Mouse (Mus musculus) intestine, postnatal 0 days (tissue): ENCODE measurements around the gene BC030867. TPM values are rescaled to one million over a fixed set of nuclear protein-coding genes. Genes with fewer than 3 reads are reported as not detected.
A peak's percentile ranks its signal among the peaks of the same experiment; 100 is the strongest.

Experiments
- ATAC-seq: fragments of 200-750 bp; cut with Nextera tagmentation; 2 replicates; pipeline ENCODE4 v1.8.0; 2017; ENCODE audit warnings: mild to moderate bottlenecking, moderate TSS enrichment, moderate library complexity
- H3K27ac ChIP-seq: fragments of 300-500 bp; sonication (generic); 2 replicates; pipeline ENCODE4 v1.5.1; 2014; ENCODE audit warnings: mild to moderate bottlenecking, low read depth, low read length, moderate library complexity
- H3K27me3 ChIP-seq: fragments of 300-500 bp; sonication (generic); replicated peaks from 2 replicates; pipeline ENCODE4 v1.6.1; 2014; ENCODE audit warnings: low read length, mixed read lengths; ENCODE audit not compliant: control insufficient read depth, insufficient read depth
- H3K36me3 ChIP-seq: fragments of 300-500 bp; sonication (generic); 2 replicates; pipeline ENCODE4 v1.6.1; 2014; ENCODE audit warnings: mild to moderate bottlenecking, moderate library complexity; ENCODE audit not compliant: control insufficient read depth, insufficient read depth
- H3K4me1 ChIP-seq: fragments of 300-500 bp; sonication (generic); replicated peaks from 2 replicates; pipeline ENCODE4 v1.6.1; 2014; ENCODE audit warnings: antibody characterized with exemption, low read length, mixed read lengths; ENCODE audit not compliant: control insufficient read depth, insufficient read depth
- H3K4me2 ChIP-seq: fragments of 300-500 bp; sonication (generic); replicated peaks from 2 replicates; pipeline ENCODE4 v1.6.1; 2014; ENCODE audit warnings: low read depth, mild to moderate bottlenecking, moderate library complexity
- H3K4me3 ChIP-seq: fragments of 300-500 bp; sonication (generic); 2 replicates; pipeline ENCODE4 v1.5.1; 2014; ENCODE audit warnings: low read depth, low read length
- H3K9ac ChIP-seq: fragments of 300-500 bp; sonication (generic); 2 replicates; pipeline ENCODE4 v1.6.1; 2014; ENCODE audit warnings: mild to moderate bottlenecking, low read depth, low read length
- H3K9me3 ChIP-seq: fragments of 300-500 bp; sonication (generic); 2 replicates; pipeline ENCODE4 v1.6.1; 2016; ENCODE audit warnings: mixed run types; ENCODE audit not compliant: control insufficient read depth
- CTCF ChIP-seq: sonication (generic); IDR thresholded peaks from 2 replicates; pipeline ENCODE4 v1.5.1; 2016; ENCODE audit warnings: low read depth, mild to moderate bottlenecking, control low read depth, antibody characterized with exemption, moderate library complexity
- WGBS: fragments of 180-500 bp; shearing (Covaris S2); extraction: QIAGEN DNeasy Blood & Tissue Kit; methylation state at CpG from one replicate; pipeline ENCODE4 v1.1.7; 2014; 5-methylcytosine and 5-hydroxymethylcytosine counted together
- polyA plus RNA-seq: library from polyadenylated mRNA; unstranded; fragments of >200 nt; fragmentation: Nextera tagmentation; extraction: Ambion mirVana; gene quantifications from 2 replicates; pipeline ENCODE4 v1.2.1, GENCODE M21; 2015

The BC030867 gene
- polyA plus RNA-seq, 1 experiment from 2014 or later = 3.4 TPM

DNA sequence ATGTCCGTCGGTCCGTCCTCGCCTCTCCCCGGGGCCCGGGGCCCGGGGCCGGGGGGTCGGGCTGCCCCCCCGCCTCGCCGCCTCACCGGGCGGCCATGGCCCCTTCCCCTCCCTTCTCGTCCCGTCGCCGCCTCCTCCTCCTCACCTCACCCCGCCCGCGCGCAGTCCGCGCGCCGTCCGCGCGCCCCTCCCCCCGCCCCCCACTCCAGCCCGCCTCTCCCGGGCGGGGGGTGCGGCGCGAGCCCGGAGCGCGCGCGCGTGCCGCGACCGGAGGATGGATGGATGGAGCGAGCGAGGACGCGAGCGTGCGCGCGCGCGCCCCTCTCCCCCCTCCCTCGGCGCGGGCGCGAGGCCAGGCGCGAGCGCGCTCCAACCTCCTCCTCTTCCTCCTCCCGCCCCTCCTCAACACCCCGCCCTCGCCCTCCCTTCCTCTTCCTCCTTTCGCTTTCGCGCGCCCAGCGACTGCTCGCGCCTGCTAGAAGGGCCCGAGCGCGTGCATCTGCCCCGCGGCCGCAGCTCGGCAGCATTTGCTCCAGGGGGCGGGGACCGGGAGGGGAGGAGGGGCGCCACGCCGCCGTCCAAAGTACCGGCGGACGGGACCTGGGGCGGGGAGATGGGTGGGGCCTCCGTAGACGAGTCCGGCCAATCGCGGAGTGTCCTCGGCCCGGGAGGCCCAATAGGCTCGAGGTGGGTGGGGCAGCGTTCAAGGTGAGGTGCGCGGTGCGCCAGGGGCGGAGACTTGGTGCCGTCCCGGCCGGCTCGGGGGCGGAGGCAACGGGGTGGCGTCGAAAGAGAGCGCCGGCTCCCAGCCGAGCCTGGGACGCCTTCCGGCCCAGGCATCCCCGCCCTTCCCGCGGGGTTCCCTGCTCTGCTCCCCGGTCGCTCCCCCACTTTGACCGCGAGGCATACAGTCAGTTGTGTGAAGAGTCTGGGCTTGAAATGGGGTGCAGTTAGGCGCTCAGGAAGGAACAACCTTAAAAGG, 48.1 kb downstream of the BC030867 start, which contains the start of gene Atxn7l3:
TSS of gene Atxn7l3 (minus strand) at position 141 of the 982 bp plus-strand sequence.
- H3K36me3 ChIP-seq = peaks cover 27% of the 10 kb centered on the region

DNA sequence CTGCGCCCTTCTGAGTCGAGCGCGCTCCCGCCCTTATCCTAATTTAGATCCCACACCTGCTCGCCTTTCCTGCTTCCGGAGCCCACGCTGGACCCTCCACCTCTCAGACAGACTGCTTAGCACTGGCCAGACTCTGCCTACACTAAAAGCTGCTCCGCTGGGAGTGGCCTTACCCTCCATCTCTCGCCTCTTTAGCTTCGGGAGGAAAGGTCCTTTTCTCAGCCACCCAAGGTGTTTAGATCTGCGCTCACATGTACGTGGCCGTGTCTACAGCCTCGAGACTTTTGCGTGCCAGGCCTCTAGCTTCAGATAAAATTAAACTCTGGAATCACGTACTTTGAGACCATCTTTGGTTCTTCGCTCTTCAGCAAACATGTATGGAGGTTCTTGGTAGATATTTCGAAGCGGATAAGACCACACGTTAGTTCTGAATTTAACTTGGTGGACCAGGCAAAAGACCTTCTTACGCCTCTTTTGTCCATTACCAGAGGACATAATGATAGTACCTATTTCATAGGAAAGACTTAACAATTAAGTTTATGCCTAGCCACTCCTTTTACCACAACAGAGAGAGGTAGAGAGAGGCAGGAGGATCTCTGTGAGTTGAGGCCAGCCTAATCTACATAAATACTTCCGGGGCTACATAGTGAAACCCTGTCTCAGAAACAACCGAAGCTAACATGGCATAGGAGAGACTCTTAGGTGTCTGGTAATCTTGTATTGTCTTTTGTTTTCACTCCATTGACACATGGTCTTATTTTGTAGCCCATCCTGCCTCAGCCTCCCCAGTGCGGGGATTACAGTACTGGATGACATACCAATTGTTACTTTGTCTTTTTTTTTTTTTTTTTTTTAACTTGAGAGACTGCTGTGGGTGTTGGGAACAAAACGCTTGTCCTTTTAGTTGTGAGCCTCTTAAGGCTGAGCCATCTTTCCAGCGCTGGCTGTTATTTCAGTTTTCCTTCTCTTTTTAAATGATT, 49.2 kb downstream of the BC030867 start:
- Histone ChIP-seq H3K9me3 (no peaks in the 10 kb centered on the region), H3K4me2 (peak overlapping the region; percentile 81), H3K27ac (peak overlapping the region; percentile 92), H3K4me1 (no peaks in the 10 kb centered on the region), H3K27me3 (no peaks in the 10 kb centered on the region), H3K4me3 (peak overlapping the region; percentile 83), H3K9ac (peak overlapping the region; percentile 49), H3K36me3 (peaks cover 16% of the 10 kb centered on the region; the same call in 1 of the 2 replicates)
- no peak for ATAC-seq
- WGBS = 21% methylated on average over 27 of the region's 27 CpGs
- TF ChIP-seq CTCF = no peak

More for the DNA sequence above, 48.1 kb downstream of the BC030867 start, which contains the start of gene Atxn7l3:
- ATAC-seq = peak; percentile 94
- H3K27ac ChIP-seq = peak within 1 kb of the TSS; percentile 97
- H3K9me3 ChIP-seq = no peaks in the 10 kb centered on the region
- H3K4me2 ChIP-seq = peak within 1 kb of the TSS; percentile 81
- H3K4me1 ChIP-seq = no peaks in the 10 kb centered on the region
- H3K27me3 ChIP-seq = no peaks in the 10 kb centered on the region
- peak within 1 kb of the TSS; percentile 92 for H3K9ac ChIP-seq
- TF ChIP-seq CTCF = no peak
- peak within 1 kb of the TSS; percentile 83 for H3K4me3 ChIP-seq
- WGBS = under 1% methylated on average over 57 of the region's 125 CpGs

DNA sequence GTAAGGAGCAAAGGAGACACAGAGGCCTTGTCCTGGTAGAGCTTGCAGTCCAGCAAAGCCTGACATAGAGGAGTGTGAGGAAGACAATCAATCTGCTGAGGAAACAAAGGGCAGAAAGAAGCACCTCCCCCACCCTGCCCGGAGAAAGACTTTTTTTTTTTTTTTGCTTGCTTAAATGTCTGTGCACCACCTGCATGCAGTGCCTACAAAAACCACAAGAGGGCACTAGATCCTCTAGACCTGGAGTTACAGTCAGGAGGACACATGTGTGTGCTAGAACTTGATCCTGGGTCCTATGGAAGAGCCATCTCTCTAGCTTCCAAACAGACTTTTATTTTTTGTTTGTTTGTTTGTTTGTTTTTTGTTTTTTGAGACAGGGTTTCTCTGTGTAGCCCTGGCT, 51.2 kb downstream of the BC030867 start:
- 0% methylated on average over 1 of the region's 1 CpGs for WGBS
- peak; percentile 78 for TF ChIP-seq CTCF
- Histone ChIP-seq H3K9me3 (no peaks in the 10 kb centered on the region), H3K4me1 (no peaks in the 10 kb centered on the region), H3K27ac (no peak overlapping the region), H3K36me3 (no peaks in the 10 kb centered on the region), H3K4me2 (no peak overlapping the region), H3K27me3 (no peaks in the 10 kb centered on the region), H3K4me3 (no peak overlapping the region), H3K9ac (no peak overlapping the region)
- no peak for ATAC-seq

DNA sequence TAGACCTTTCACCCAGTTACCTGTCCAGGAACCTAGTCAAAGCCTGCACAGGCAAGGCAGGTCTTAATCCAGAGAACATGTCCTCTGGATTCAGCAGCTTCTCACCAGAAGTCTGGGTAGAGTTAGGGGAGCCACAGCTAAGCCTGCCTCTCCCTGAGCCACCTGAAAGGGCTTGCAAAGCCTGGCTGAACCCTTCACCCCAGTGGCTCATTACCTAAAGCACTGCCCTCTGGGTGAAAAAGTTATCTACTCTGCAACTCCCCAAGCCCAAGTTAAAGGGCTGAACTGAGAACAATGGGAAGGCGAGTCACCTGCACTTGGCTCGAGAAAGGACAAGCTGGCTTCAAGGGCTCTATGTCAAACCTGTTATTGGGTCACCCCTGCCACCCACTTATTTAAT, 55.5 kb downstream of the BC030867 start:
- H3K9me3 ChIP-seq = no peaks in the 10 kb centered on the region
- no peak overlapping the region for H3K4me3 ChIP-seq
- H3K4me1 ChIP-seq = no peaks in the 10 kb centered on the region
- no peak for TF ChIP-seq CTCF
- peaks cover 21% of the 10 kb centered on the region for H3K36me3 ChIP-seq
- ATAC-seq = no peak
- H3K27ac ChIP-seq = no peak overlapping the region
- H3K27me3 ChIP-seq = no peaks in the 10 kb centered on the region
- no peak overlapping the region for H3K4me2 ChIP-seq
- no peak overlapping the region for H3K9ac ChIP-seq
- WGBS = 38% methylated on average over 2 of the region's 2 CpGs

DNA sequence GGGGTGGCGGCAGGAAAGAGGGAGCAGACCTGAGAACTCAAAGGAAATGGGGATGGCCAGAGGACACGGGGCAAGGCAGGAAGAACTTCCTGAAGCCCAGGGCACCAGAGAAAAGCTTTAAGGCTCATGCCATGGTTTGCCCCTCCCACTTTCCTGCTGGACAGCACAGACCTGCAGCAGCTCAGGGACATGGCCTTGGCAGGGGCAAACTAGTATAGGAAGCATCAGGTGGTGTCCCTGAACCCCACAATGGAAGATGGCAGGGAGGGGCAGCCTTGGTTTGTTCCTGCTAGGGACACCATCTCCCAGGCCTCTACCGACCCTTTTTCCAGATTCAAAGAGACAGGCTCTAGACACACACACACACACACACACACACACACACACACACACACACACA, 56.7 kb downstream of the BC030867 start:
- H3K9me3 ChIP-seq = no peaks in the 10 kb centered on the region
- H3K4me2 ChIP-seq = no peak overlapping the region
- H3K9ac ChIP-seq = no peak overlapping the region
- peaks cover 26% of the 10 kb centered on the region for H3K36me3 ChIP-seq
- no peak for ATAC-seq
- no peaks in the 10 kb centered on the region for H3K27me3 ChIP-seq
- no peak overlapping the region for H3K4me3 ChIP-seq
- TF ChIP-seq CTCF = no peak
- H3K4me1 ChIP-seq = no peaks in the 10 kb centered on the region
- H3K27ac ChIP-seq = no peak overlapping the region
- WGBS = 67% methylated on average over 3 of the region's 3 CpGs
